Mouse (Mus musculus): ENCODE data around the gene Slc39a8. TPM values are rescaled to one million over a fixed set of nuclear protein-coding genes. Genes with fewer than 3 reads are reported as not detected.

Slc39a8 gene
- polyA plus RNA-seq, 1 experiment from 2014 or later: 12.2 TPM

DNA sequence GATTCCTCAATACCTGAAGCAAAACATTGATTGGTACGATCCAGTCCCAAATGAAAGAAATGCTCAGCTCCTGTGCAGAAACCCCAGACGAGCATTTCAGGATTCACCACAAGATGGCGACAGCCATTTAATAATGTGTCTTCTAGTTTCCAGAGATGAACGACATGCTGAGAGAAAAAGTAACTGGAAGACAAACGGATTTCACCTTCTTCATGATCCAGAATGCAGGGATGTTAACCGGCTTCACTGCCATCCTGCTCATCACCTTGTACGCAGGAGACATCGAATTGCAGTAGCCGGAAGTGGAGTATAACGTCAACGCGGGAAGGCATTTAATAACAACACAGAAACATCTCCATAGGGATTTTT is 61.6 kb downstream of the Slc39a8 start:
- Histone ChIP-seq H3K27me3 (no peaks in the 10 kb centered on the region), H3K36me3 (no peaks in the 10 kb centered on the region), H3K27ac (replicated peaks) (no peak overlapping the region), H3K9ac (no peak overlapping the region), H3K4me3 (no peak overlapping the region), H3K9me3 (no peaks in the 10 kb centered on the region), H3K4me1 (replicated peaks) (peaks cover 9% of the 10 kb centered on the region), H3K4me2 (no peak overlapping the region)
- WGBS: 43% methylated on average over 12 of the region's 12 CpGs
- peak; percentile 40; the same call in 1 of the 2 replicates for ATAC-seq (ENCODE audit: low read depth)

DNA sequence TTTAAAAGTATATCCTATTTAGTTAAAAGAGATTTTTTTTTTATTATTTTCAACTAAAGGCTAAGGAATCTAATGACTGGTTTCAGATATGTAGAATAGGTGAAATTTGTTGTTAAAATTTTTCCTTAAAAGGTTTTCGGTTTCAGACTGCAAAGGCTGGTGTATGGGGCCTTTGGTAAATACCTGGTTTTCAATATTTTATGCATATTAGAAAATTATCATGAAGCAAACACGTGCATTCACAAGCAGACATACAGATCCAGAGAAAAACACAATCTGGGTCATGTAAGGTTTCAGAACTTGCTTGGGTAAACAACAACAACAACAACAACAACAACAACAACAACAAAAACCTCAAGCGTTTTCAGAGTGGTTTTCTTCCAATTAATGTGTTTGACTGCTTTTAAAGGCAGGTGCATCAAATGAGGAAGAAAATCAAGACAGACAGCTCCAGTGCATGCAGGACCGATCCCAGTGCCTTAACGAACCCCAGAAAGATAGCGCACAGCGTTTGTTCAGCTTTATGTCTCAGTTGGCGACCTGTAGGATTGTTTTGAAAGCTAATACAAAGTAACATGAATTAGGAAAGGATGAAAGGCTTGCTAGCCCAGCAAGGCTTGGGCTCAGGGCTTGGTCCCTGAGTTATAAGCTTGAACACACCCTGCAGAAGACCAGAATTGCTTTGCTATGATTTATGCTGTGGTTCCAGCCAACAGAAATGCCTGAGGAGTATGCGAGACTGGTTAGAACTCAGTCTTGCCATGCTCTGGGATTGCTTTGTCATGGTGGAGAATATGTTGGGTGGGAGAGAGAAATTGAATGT is 62.2 kb downstream of the Slc39a8 start:
- Histone ChIP-seq H3K4me1 (replicated peaks) (peaks cover 9% of the 10 kb centered on the region), H3K9ac (no peak overlapping the region), H3K27me3 (no peaks in the 10 kb centered on the region), H3K4me2 (no peak overlapping the region), H3K36me3 (no peaks in the 10 kb centered on the region), H3K4me3 (no peak overlapping the region), H3K27ac (replicated peaks) (no peak overlapping the region), H3K9me3 (no peaks in the 10 kb centered on the region)
- 63% methylated on average over 9 of the region's 9 CpGs for WGBS
- peak; percentile 9; the same call in 1 of the 2 replicates for ATAC-seq (ENCODE audit: low read depth)

DNA sequence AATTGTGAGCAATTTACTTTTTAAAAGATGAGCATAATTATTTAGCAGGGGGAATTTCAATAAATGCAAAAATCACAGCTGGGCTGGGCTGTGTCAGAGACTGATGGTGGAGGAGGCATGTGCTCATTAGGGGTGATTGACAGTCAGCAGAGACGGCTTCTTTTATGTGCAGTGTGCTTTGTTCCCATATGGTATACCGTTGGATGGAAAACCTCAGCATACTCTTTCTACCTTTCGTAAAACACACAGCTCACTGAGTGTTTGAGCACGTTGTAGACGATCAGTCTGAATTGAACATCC is 62.7 kb downstream of the Slc39a8 start:
- Histone ChIP-seq H3K36me3 (no peaks in the 10 kb centered on the region), H3K9ac (no peak overlapping the region), H3K27me3 (no peaks in the 10 kb centered on the region), H3K4me3 (no peak overlapping the region), H3K27ac (replicated peaks) (no peak overlapping the region), H3K4me2 (no peak overlapping the region), H3K4me1 (replicated peaks) (peaks cover 9% of the 10 kb centered on the region), H3K9me3 (no peaks in the 10 kb centered on the region)
- ATAC-seq (ENCODE audit: low read depth): peak; percentile 83; the same call in 1 of the 2 replicates
- 41% methylated on average over 5 of the region's 5 CpGs for whole genome bisulfite sequencing

DNA sequence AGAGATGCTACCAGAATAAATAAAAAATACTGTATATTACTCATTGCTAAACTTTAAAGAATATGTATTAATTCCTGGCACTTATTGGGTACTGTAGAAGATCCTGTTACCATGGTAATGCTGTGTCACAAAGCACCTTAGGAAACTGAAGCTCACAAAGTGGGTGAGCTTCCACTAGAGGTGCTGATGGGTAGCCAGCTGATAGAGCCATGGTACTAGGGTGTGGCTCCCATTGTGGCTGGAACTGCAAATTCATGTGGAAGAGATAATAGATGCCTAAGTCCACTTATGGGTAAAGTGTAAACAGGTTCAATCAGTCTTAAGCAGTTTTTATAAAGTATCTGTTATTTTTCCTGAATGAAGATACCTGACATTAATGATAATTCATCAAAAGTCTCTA is 64.3 kb downstream of the Slc39a8 start:
- H3K9ac ChIP-seq: no peak overlapping the region
- H3K36me3 ChIP-seq: no peaks in the 10 kb centered on the region
- no peak for ATAC-seq (ENCODE audit: low read depth)
- H3K9me3 ChIP-seq: no peaks in the 10 kb centered on the region
- no peak overlapping the region for H3K4me2 ChIP-seq
- no peak overlapping the region for H3K27ac ChIP-seq (replicated peaks)
- H3K4me1 ChIP-seq (replicated peaks): peaks cover 9% of the 10 kb centered on the region
- H3K4me3 ChIP-seq: no peak overlapping the region
- no peaks in the 10 kb centered on the region for H3K27me3 ChIP-seq

DNA sequence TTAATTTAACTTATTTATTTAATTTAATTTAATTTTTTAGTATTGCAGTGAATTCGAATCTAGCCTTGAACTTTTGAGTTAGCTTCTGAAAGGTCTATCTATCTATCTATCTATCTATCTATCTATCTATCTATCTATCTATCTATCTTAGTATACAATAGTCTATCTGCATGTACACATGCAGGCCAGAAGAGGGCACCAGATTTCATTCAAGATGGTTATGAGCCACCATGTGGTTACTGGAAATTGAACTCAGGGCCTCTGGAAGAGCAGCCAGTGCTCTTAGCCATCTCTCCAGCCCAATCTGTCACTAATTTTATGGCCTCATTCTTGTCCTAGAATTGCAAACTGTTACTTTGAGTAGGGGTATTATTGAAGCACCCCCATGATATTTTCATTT is 78.3 kb downstream of the Slc39a8 start:
- 77% methylated on average over 1 of the region's 1 CpGs for WGBS
- H3K4me3 ChIP-seq: no peak overlapping the region
- no peaks in the 10 kb centered on the region for H3K4me1 ChIP-seq (replicated peaks)
- no peak overlapping the region for H3K4me2 ChIP-seq
- no peaks in the 10 kb centered on the region for H3K36me3 ChIP-seq
- no peaks in the 10 kb centered on the region for H3K9me3 ChIP-seq
- ATAC-seq (ENCODE audit: low read depth): no peak
- H3K27me3 ChIP-seq: no peaks in the 10 kb centered on the region
- no peak overlapping the region for H3K9ac ChIP-seq
- no peak overlapping the region for H3K27ac ChIP-seq (replicated peaks)

DNA sequence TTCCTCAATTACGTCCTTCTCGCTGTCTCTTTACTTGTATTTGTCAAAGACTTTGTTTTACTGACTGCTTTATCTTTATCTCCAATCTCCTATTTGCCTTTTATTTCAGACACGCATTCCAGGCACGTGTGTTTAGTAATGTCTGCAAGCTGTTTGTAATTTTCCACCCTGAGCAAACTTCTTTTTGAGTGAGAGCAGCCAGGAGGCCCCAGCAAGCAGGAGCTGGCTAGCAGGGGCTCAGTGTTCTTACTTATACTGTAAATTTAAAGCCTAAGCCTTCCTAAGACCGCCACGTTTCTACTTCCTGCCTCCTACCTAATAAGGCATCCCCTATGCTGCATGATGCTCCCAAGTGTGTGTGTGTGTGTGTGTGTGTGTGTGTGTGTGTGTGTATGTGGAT is 79.8 kb downstream of the Slc39a8 start:
- no peak for ATAC-seq (ENCODE audit: low read depth)
- H3K4me2 ChIP-seq: no peak overlapping the region
- H3K27ac ChIP-seq (replicated peaks): no peak overlapping the region
- WGBS: 73% methylated on average over 6 of the region's 6 CpGs
- no peaks in the 10 kb centered on the region for H3K36me3 ChIP-seq
- no peaks in the 10 kb centered on the region for H3K4me1 ChIP-seq (replicated peaks)
- no peaks in the 10 kb centered on the region for H3K27me3 ChIP-seq
- no peak overlapping the region for H3K9ac ChIP-seq
- no peaks in the 10 kb centered on the region for H3K9me3 ChIP-seq
- H3K4me3 ChIP-seq: no peak overlapping the region

DNA sequence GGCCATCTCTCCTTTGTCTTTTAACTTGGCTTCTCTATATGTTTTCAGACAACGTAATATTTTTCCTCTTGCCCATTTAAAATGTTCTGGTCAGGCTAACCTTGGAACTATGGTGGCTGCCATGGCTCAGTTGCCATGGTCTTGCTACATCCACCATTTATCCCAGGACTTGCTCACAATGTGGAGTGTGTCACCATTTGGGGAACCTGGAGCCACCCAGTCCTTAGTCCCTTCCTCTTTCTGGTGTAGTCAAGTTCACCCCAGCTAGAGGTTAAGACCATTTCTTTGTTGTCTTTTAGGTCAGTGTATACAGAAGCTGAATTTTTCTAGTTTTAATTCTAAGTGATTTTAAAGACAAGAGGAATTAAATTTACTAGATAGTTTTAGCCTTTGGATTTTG is 80.7 kb downstream of the Slc39a8 start:
- Histone ChIP-seq H3K27me3 (no peaks in the 10 kb centered on the region), H3K4me1 (replicated peaks) (no peaks in the 10 kb centered on the region), H3K36me3 (no peaks in the 10 kb centered on the region), H3K4me2 (no peak overlapping the region), H3K4me3 (no peak overlapping the region), H3K27ac (replicated peaks) (no peak overlapping the region), H3K9ac (no peak overlapping the region), H3K9me3 (no peaks in the 10 kb centered on the region)
- no peak for ATAC-seq (ENCODE audit: low read depth)
- WGBS: 86% methylated on average over 1 of the region's 1 CpGs

DNA sequence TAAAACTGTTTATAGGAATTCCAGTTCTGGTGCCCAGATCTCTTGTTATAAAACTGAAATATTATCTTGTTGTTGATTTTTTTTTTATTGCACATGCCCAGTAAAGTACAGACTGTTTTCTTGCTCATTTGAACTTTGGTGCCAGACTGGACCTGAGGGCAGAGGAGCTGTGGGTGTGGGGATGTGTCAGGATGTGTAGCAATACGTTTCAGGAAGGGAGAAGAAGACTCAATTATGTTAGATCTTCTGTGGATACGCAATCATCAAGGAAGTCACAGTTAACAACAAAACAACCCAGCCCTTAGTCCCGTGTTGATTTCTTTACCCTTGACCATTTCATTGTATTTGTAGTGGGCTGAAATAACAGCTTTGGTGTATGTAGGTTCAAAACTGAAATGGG is 81.9 kb downstream of the Slc39a8 start:
- Histone ChIP-seq H3K27me3 (no peaks in the 10 kb centered on the region), H3K4me2 (no peak overlapping the region)

DNA sequence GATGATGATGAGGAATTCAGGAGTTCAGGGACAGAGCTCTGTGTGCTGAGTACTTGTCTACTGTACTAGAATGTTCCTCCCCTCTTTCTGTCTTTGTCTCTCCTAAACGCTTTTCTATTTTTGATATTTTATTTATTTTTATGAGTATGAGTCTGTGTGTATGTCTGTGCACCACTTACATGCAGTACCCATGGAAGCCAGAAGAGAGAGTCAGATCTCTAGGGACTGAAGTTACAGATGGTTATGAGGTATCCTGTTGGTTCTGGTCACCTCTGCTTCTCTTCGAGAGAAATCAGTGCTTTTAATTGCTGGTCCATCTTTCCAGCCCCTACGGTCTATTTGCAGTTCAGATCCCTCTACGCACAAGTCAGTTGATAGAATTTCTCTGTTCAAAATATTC is 90.9 kb downstream of the Slc39a8 start:
- H3K9ac ChIP-seq: no peak overlapping the region
- H3K27me3 ChIP-seq: no peaks in the 10 kb centered on the region
- H3K36me3 ChIP-seq: no peaks in the 10 kb centered on the region
- H3K9me3 ChIP-seq: no peaks in the 10 kb centered on the region
- ATAC-seq (ENCODE audit: low read depth): no peak
- 0 out of 2 replicates have a peak, but pooled peaks cover 6% of the 10 kb centered on the region for H3K4me1 ChIP-seq (replicated peaks)
- H3K4me3 ChIP-seq: no peak overlapping the region
- no peak overlapping the region for H3K27ac ChIP-seq (replicated peaks)
- no peak overlapping the region for H3K4me2 ChIP-seq
- 93% methylated on average over 4 of the region's 4 CpGs for WGBS

More for the DNA sequence above, 81.9 kb downstream of the Slc39a8 start:
- no peaks in the 10 kb centered on the region for H3K9me3 ChIP-seq
- no peak for ATAC-seq (ENCODE audit: low read depth)
- H3K36me3 ChIP-seq: no peaks in the 10 kb centered on the region
- H3K4me1 ChIP-seq (replicated peaks): no peaks in the 10 kb centered on the region
- H3K9ac ChIP-seq: no peak overlapping the region
- WGBS: 69% methylated on average over 3 of the region's 3 CpGs
- H3K4me3 ChIP-seq: no peak overlapping the region
- no peak overlapping the region for H3K27ac ChIP-seq (replicated peaks)

DNA sequence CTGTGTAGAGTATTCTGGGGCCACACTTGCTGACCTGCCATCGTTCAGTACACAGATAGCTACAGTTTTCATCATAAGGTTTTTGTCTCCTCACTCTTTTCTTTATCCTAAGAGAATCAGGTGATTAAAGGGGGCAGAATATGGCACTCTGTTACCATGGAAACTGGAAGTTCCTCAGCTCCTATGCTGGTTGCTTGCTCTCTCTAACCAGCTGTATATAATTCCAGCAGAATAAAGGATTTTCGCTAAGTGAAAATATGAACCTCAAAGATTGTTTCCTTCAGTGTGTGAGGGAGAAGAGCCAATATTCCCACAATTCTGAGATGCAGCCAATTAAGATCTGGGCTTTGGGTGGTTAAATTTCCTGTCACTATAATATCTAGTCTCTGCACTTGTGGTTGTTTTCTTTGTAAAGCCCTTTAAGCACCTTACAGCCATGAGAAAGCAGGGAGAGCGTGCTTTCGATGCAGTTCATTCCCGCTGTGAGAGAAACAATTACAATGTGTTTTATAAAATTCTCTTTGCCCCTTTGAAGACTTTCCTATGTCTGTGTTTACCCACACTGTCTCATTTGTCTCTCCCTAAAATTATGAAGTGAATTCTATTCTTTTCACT is 93.6 kb downstream of the Slc39a8 start:
- H3K27ac ChIP-seq (replicated peaks): no peak overlapping the region
- ATAC-seq (ENCODE audit: low read depth): no peak
- no peaks in the 10 kb centered on the region for H3K36me3 ChIP-seq
- no peaks in the 10 kb centered on the region for H3K9me3 ChIP-seq
- 53% methylated on average over 5 of the region's 5 CpGs for WGBS
- no peaks in the 10 kb centered on the region for H3K27me3 ChIP-seq
- H3K9ac ChIP-seq: no peak overlapping the region
- no peak overlapping the region for H3K4me3 ChIP-seq
- H3K4me1 ChIP-seq (replicated peaks): 0 out of 2 replicates have a peak, but pooled peaks cover 6% of the 10 kb centered on the region
- H3K4me2 ChIP-seq: no peak overlapping the region

DNA sequence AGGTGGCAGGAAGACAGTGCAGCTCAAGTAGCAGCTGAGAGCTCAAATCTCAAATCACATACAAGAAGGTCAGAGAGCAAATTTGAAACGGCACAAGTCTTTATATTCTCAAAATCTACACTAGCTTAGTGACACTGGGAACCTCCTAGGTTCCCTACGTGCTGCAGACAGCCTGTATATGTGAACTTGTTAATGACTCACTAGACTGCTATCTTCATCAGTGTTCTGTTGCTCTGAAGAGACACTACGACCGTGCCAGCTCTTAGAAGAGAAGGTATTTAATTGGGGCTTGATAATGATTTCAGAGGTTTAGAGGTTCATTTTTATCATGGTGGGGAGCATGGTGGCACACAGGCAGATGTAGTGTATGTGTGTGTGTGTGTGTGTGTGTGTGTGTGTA is 94.2 kb downstream of the Slc39a8 start:
- Histone ChIP-seq H3K4me2 (no peak overlapping the region), H3K27me3 (no peaks in the 10 kb centered on the region), H3K9ac (no peak overlapping the region), H3K4me1 (replicated peaks) (0 out of 2 replicates have a peak, but pooled peaks cover 6% of the 10 kb centered on the region), H3K27ac (replicated peaks) (no peak overlapping the region), H3K4me3 (no peak overlapping the region), H3K36me3 (no peaks in the 10 kb centered on the region), H3K9me3 (no peaks in the 10 kb centered on the region)
- no peak for ATAC-seq (ENCODE audit: low read depth)
- 86% methylated on average over 4 of the region's 4 CpGs for WGBS

DNA sequence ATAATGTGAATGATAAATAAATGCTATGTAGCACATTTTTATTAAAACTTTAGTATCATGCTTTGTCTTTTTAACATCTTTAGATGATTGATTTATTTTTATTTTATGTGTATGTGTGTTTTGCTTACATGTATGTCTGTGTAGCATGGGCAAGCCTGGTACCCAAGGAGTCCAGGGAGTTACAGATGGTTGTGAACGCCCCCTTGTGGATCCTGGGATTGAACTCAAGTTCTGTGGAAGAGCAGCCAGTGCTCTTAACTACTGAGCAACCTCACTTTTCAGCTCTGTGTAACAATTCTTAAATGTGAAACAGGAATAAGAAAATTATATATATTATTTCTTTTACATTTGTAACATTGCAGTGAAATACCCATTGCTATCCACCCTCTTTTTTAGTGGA is 101.7 kb downstream of the Slc39a8 start:
- Histone ChIP-seq H3K27me3 (no peaks in the 10 kb centered on the region), H3K36me3 (no peaks in the 10 kb centered on the region), H3K4me2 (no peak overlapping the region), H3K9me3 (no peaks in the 10 kb centered on the region), H3K4me1 (replicated peaks) (no peaks in the 10 kb centered on the region), H3K4me3 (no peak overlapping the region), H3K27ac (replicated peaks) (no peak overlapping the region), H3K9ac (no peak overlapping the region)
- no peak for ATAC-seq (ENCODE audit: low read depth)
- WGBS: 33% methylated on average over 1 of the region's 1 CpGs

DNA sequence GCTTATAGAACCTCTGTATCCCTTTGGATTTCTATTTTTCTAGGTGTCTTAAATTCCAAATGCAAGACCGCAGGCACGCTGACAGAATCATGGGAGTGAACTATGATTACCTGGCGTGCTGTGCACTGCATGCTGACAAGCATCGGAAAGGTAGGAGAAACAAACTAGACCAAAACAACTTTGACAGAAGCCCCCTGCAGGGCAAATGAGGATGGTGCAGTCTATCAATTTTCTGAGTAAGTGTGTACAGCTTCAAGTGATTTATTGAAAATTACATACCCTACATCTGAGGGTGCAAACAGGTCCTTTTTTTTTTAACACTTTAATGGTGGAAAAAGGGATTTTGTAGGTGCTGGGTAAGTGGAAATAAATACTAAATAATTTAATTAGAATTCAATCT is 103.1 kb downstream of the Slc39a8 start:
- no peaks in the 10 kb centered on the region for H3K9me3 ChIP-seq
- H3K36me3 ChIP-seq: no peaks in the 10 kb centered on the region
- H3K27ac ChIP-seq (replicated peaks): no peak overlapping the region
- 84% methylated on average over 4 of the region's 4 CpGs for whole genome bisulfite sequencing
- no peak overlapping the region for H3K4me3 ChIP-seq
- no peak for ATAC-seq (ENCODE audit: low read depth)
- H3K27me3 ChIP-seq: no peaks in the 10 kb centered on the region
- H3K4me1 ChIP-seq (replicated peaks): no peaks in the 10 kb centered on the region
- H3K9ac ChIP-seq: no peak overlapping the region
- no peak overlapping the region for H3K4me2 ChIP-seq

Measured in neural tube, embryonic 13.5 days (tissue).